Mouse (Mus musculus) ES-Bruce4 (cell line): ENCODE data around the gene Dapk2.

Experiments
- CTCF ChIP-seq: IDR thresholded peaks from one replicate; pipeline ENCODE4 v1.8.1; 2011; ENCODE audit warnings: low read depth, low read length
- EP300 ChIP-seq: IDR thresholded peaks from 2 replicates; pipeline ENCODE4 v1.6.1; 2011; ENCODE audit warnings: low read depth, low read length; ENCODE audit not compliant: insufficient read depth

- TF ChIP-seq EP300: no peak
- no peak for TF ChIP-seq CTCF
These were observed 11.9 kb upstream of the Dapk2 start for GRCm38 (mm10) chr9:66146141-66146540.
